Mouse (Mus musculus) ES-E14 (cell line): ENCODE results near the gene Rbl1. TPM values are rescaled to one million over a fixed set of nuclear protein-coding genes. Genes with fewer than 3 reads are reported as not detected.

Experiments
- DNase-seq: peaks from one replicate; pipeline ENCODE4 v3.0.0-alpha.2; 2013; ENCODE audit warnings: low read depth, low spot score
- H3K27ac ChIP-seq: 2 replicates; pipeline ENCODE4 v1.5.1; 2012; ENCODE audit warnings: low read depth, mild to moderate bottlenecking, low read length, moderate library complexity, mixed read lengths; ENCODE audit not compliant: poor library complexity, insufficient read depth, severe bottlenecking
- H3K36me3 ChIP-seq: 2 replicates; pipeline ENCODE4 v1.6.1; 2012; ENCODE audit warnings: mild to moderate bottlenecking, low read length, moderate library complexity, mixed read lengths; ENCODE audit not compliant: control insufficient read depth, poor library complexity, insufficient read depth, severe bottlenecking
- H3K4me1 ChIP-seq, 2 experiments: fragments of 150-350 bp in 1 of 2; sonication (generic) in 1 of 2; 2 replicates each; pipeline ENCODE4 v1.6.1; 2012; ENCODE audit warnings: low read length in 2 of 2, mild to moderate bottlenecking in 1 of 2, mixed read lengths in 1 of 2; ENCODE audit not compliant: control insufficient read depth in 2 of 2, insufficient read depth in 2 of 2, poor library complexity in 1 of 2
- H3K4me3 ChIP-seq, 2 experiments: fragments of 150-350 bp in 1 of 2; sonication (generic) in 1 of 2; 2 replicates each; pipeline ENCODE4 v1.5.1; 2012; ENCODE audit warnings: low read length in 2 of 2, low read depth in 1 of 2, mild to moderate bottlenecking in 1 of 2, mixed read lengths in 1 of 2; ENCODE audit not compliant: insufficient read depth in 1 of 2, poor library complexity in 1 of 2, severe bottlenecking in 1 of 2
- H3K9ac ChIP-seq: 2 replicates; pipeline ENCODE4 v1.6.1; 2012; ENCODE audit warnings: low read depth, mild to moderate bottlenecking, low read length, mixed read lengths; ENCODE audit not compliant: poor library complexity, insufficient read depth, severe bottlenecking
- H3K9me3 ChIP-seq: fragments of 150-350 bp; sonication (generic); 2 replicates; pipeline ENCODE4 v1.6.1; 2012; ENCODE audit warnings: low read depth, mild to moderate bottlenecking, low read length; ENCODE audit not compliant: control insufficient read depth, insufficient read depth
- CHD2 ChIP-seq: IDR thresholded peaks from 2 replicates; pipeline ENCODE4 v1.6.1; 2014; ENCODE audit warnings: mild to moderate bottlenecking, low read depth, low read length, inconsistent platforms
- HCFC1 ChIP-seq: IDR thresholded peaks from 2 replicates; pipeline ENCODE4 v1.6.1; 2012; ENCODE audit warnings: low read length, inconsistent platforms, borderline replicate concordance; ENCODE audit not compliant: insufficient read depth
- MAFK ChIP-seq: IDR thresholded peaks from 2 replicates; pipeline ENCODE4 v1.6.1; 2014; ENCODE audit warnings: mild to moderate bottlenecking, low read depth, low read length, inconsistent platforms; ENCODE audit not compliant: insufficient read depth
- ZC3H11A ChIP-seq: IDR thresholded peaks from 2 replicates; pipeline ENCODE4 v1.6.1; 2012; ENCODE audit warnings: low read depth, mild to moderate bottlenecking, inconsistent platforms, low read length, borderline replicate concordance
- ZNF384 ChIP-seq: IDR thresholded peaks from 2 replicates; pipeline ENCODE4 v1.6.1; 2012; ENCODE audit warnings: low read depth, low read length, inconsistent platforms
- in situ Hi-C, 2 experiments: fragments of 600-800 bp; cut with MboI; formaldehyde crosslinking; loops; one replicate each; pipeline ENCODE4 v1.15.1; 2025; ENCODE audit warnings: low sequenced_read_pairs in 2 of 2, inconsistent platforms in 1 of 2; ENCODE audit not compliant: unreplicated experiment in 2 of 2
- total RNA-seq: library from RNA; depleted of rRNA; stranded (reverse); fragments of 300-350 nt; gene quantifications from 2 replicates; pipeline ENCODE4 v1.2.3, GENCODE M21; 2012

Gene Rbl1
- total RNA-seq, 1 experiment, result 10.5 TPM

GRCm38 (mm10) chr2:157220108-157220507 lies 15.8 kb upstream of the Rbl1 start:
- Histone ChIP-seq H3K9ac (no peak overlapping the region), H3K27ac (no peak overlapping the region), H3K4me3 (no peak overlapping the region), H3K36me3 (no peaks in the 10 kb centered on the region), H3K4me1 (no peaks in the 10 kb centered on the region), H3K9me3 (no peaks in the 10 kb centered on the region)
- no peak for DNase-seq
- no peak for TF ChIP-seq HCFC1
- no peak for TF ChIP-seq MAFK
- no peak for TF ChIP-seq ZNF384
- TF ChIP-seq ZC3H11A, result no peak
- no peak for TF ChIP-seq CHD2
- in situ Hi-C loops, result no loop called here

- Histone ChIP-seq H3K9ac (no peak overlapping the region), H3K4me1 (no peaks in the 10 kb centered on the region), H3K36me3 (no peaks in the 10 kb centered on the region), H3K27ac (no peak overlapping the region), H3K4me3 (no peak overlapping the region), H3K9me3 (no peaks in the 10 kb centered on the region)
- in situ Hi-C loops, result no loop called here
- no peak for TF ChIP-seq HCFC1
- TF ChIP-seq MAFK, result no peak
- no peak for DNase-seq
Observed at GRCm38 (mm10) chr2:157211731-157212130, 7.4 kb upstream of the Rbl1 start.

GRCm38 (mm10) chr2:157203459-157204365 lies 622 bp downstream of the Rbl1 start:
- no peaks in the 10 kb centered on the region for H3K9me3 ChIP-seq
- H3K4me1 ChIP-seq, result peaks cover 0 to 3% of the 10 kb centered on the region in 2 experiments; a peak in 1 of 4 replicates
- peak; percentile 56 for DNase-seq
- in situ Hi-C loops, result no loop called here
- H3K27ac ChIP-seq, result peak overlapping the region; percentile 91
- TF ChIP-seq HCFC1 (no peak), CHD2 (no peak), ZNF384 (no peak), MAFK (no peak), ZC3H11A (no peak)
- H3K36me3 ChIP-seq, result peaks cover 7% of the 10 kb centered on the region; the same call in 1 of the 2 replicates
- peak overlapping the region; percentile 91 for H3K9ac ChIP-seq
- H3K4me3 ChIP-seq, result peak overlapping the region; percentile 86 to 89

- Histone ChIP-seq H3K36me3 (peaks cover 11% of the 10 kb centered on the region; the same call in 1 of the 2 replicates), H3K4me1 (peaks cover 0 to 3% of the 10 kb centered on the region in 2 experiments; a peak in 1 of 4 replicates), H3K9ac (no peak overlapping the region), H3K4me3 (no peak overlapping the region), H3K27ac (no peak overlapping the region), H3K9me3 (no peaks in the 10 kb centered on the region)
- no peak for DNase-seq
- TF ChIP-seq HCFC1 (no peak), ZC3H11A (no peak), CHD2 (no peak), MAFK (no peak), ZNF384 (no peak)
- in situ Hi-C loops, result no loop called here
Observed at GRCm38 (mm10) chr2:157203026-157203425, 1.3 kb downstream of the Rbl1 start.
